Mouse (Mus musculus): ENCODE results near the gene Sdcbp2.

Sdcbp2 gene

DNA sequence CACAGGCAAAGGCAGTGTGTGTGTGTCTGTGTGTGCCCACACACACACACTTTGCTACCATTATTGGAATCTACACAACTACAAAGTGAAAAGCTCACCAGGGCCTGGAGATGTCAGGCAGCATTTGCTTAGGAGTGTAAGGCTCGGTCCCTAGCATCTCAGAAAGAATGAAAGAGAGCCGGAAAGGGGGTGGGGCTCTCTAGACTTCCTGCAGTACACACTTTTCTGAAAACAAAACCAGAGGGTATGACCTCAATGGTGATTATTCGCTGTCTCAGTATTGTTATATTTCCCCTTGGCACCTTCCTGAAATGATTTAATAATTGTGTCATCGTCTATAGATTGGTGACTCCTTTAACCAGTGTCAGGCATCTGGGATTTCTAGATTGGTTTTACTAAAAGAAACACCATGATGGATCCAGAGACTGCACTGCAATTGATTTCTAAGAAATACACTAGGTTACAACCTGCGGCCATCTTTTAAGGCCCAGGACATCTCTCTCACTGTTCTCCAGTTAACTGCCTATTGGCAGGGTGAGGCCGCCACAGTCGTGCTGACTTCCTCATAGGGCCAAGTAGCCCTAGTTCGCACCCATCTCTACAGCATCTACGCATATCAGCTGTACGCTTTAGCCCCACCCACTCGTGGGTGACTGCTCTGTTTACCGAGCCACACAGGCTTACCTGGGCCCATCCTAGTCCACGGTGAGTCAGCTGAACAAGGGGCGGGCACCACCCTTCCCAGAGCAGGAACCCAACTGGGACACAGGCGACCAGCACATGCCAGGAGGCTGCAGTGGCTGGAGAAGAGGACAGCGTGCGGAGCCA lies at the start of gene Sdcbp2:
Sdcbp2 (plus strand) TSS at position 750 of the 828 bp plus-strand sequence.
- no peak for DNase-seq (ENCODE audit: low read depth)

DNA sequence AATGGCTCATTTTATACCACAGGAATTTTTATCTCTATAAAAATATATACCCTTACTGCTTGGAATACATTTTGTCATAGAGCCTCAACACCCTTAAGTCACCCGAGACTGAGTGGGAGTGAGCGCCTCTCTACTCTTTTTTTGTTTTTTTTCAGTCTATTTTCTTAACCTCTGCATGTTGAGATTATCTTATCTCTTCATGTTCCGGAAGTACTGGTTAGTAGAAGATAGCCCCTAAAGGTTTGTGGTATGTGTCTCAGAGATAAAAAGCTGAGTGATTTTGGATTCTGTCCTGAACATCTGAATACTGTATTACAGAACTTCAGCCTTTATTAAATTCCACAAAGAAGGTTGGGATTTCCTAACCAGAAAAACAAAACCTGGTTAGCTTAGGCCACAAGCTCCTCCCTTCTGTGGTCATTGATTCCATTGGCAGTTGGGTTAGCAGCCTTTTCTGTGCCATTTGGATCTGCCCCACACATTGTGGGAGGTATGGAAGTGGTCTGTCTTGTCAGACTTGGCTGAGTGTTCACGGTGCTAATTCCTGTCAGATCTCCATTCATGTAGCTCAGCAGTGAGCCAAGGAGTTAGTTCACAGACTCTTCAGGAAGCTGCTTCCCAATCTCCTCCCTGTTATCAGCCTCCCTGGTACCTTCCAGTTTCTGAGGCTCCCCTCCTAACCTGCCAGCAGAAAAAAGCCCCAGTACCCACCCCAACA lies 47.9 kb upstream of the Sdcbp2 start:
- peak; percentile 89 for DNase-seq (ENCODE audit: low read depth)

DNA sequence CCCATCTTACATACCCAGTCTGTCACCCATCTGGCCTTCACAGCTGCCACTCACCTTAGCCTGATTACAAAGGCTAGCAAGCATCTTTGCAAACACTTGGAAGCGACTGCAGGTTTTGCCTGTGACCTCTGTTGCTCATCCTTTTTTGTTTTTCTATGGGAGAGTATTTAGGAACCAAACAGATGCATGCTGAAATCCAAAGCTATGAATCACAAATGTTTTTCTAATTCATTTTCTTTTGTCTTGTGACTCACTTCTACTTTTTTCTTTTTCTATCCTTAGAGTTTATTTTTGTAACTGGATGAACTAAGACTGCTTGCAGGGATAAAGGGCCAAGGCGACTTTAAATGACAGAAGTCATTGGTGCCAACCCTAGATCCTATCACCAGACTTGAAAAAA lies 46.9 kb upstream of the Sdcbp2 start:
- no peak for DNase-seq (ENCODE audit: low read depth)

DNA sequence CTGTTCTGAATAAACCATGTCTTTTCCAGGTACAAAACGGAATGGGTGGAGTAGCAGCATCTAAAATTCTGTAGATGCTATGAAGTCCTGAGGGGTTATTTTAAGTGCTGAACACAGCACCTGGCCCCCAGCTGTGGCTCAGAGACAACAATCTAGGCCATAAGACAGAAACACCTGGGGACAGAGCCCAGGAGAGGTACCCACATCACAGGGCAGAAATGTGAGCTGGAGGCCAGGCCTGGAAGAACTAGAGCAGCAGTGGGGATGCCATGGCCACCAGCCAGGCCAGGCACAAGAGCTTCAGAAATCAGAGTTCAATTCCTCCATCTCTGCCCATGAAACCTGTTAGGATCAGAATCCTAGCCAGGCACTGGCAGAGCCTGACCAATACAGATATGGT lies 44.4 kb upstream of the Sdcbp2 start:
- no peak for DNase-seq (ENCODE audit: low read depth)

DNA sequence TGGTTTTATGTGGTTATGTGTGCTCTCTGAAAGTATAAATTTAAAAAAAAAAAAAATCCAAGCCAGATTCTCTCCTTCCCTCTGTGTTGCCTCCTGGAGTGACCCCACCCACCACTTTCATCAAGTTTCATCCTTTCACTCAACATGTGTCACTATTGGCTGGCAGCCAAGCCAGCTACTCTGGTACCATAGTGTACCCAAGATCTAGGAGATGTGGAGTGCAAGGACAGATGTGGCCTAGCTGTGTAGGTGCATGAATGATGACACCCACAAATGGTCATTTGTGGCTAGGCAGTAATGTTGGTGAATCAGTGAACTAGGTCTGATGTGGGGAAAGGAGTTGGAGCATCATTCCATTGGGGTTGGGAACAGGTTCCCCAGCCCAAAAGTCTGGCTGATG lies 43.3 kb upstream of the Sdcbp2 start:
- DNase-seq (ENCODE audit: low read depth) = peak; percentile 76

DNA sequence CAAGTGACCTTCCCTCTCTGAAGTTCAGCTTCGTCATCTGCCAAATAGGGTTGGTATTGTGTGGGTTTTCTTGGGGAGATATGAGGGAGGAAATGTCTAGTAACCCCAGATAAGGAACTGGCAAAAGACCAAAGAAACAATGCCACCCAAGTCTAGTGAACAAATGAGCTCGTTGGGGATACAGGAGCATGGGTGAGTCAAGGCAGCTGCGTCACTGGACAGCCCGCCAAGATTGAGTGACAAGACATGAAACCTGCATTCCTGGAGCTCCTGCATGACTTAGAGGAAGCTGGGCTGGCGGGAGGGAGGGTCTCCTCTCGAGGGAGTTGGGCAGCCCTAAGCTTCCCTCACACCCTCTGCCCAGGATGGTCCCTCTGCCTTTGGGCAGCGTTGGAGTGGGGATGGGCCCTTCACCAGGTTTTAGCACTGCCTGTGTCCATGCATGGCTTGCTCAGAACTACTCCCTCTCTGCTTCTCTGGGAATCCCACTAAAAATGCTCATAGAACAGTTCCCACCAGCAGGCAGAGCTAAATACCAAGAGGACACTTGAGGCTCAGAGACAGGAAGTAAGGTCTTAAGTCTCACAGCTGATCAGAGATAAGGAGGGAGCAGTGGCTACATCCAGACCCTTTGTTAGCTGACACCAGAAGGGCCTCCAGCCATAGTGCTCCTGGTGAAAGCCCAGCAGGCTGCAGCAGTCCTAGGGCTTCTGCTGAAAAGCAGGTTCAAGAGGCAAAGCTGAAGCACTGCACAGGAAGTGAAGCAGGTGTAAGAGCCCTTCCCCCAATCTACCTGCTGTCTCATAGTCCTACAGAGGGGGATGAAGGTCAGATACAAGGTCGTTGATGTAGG lies 41.8 kb upstream of the Sdcbp2 start:
- DNase-seq (ENCODE audit: low read depth) = peak; percentile 99

DNA sequence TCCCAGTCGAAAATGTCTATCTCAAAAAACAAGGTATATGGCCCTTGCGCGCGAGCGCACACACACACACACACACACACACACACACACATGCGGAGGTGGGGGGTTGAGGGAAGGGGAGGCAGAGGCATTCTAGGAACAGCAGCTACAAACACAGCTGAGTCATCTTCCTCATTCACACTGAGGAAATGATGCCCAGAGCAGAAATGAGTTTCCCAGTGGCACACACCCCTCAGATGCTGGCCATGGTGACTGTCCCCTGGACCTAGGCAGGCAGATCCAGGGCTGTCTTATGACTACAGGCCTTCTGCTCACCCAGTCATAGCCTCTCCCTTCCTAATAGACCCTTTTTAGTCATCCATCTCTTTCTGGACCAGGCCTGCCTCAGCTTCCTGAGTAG lies 38.8 kb upstream of the Sdcbp2 start:
- DNase-seq (ENCODE audit: low read depth) = peak; percentile 81

DNA sequence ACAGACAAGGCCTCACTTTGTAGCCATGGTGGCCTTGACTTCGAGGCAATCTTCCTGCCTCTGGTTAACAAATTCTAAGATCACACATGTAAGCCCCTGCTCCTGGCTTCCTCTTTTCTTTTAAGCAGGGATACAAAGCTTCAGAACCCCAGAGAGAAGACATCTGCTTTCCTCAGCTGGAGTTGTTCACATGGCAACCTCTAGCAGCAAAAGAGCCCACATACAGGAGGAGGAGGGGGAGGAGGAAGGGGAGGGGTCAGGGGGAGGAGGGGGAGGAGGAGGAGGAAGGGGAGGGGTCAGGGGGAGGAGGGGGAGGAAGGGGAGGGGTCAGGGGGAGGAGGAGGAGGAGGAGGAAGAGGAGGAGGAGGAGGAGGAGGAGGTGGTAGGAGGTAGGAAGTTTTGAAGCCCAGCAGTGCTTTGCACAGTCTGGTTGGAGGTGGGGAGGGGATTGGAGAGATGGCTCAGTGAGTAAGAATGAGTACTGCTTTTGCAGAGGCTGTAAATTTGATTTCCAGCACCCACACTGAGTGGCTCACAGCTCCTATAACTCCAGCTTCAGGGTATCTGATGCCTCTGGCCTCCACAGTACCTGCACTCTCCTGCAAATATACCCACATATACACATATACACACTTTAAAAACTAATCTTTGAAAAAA lies 36.3 kb upstream of the Sdcbp2 start:
- DNase-seq (ENCODE audit: low read depth) = peak; percentile 89

DNA sequence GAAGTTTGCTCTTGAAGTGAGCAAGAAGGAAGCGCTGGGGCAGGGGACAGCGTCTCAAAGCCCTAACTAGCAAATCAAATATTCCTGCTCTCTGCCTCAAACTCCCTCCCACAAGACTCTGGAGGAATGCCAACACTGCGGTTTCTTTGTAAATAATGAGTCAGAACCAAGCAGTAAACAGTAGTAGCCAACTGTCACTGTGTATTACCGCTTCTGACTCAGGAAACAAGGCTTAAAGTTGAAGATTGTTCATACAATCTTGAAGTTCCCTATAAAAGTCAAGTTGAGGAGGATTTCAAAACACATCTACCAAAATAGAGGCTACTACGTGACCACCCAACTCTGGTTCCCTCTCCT lies 35.8 kb upstream of the Sdcbp2 start:
- peak; percentile 97 for DNase-seq (ENCODE audit: low read depth)

DNA sequence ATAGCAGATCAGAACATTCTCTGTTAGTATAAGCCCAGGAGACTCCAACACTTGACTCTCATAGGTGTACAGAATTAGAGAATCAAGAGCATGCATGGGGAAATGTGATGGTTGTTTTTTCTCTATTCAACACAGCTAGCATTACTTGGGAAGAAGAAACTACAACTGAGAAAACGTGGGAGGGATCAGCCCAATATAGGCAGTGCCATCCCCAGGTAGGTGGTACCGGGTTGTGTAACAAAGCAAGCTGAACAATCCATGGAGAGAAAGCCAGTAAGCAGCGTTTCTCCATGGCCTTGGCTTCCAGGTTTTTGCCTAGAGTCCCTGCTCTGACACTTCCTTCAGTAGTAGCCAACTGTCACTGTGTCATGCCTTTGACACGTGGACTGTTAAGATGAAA lies 33.8 kb upstream of the Sdcbp2 start:
- no peak for DNase-seq (ENCODE audit: low read depth)

DNA sequence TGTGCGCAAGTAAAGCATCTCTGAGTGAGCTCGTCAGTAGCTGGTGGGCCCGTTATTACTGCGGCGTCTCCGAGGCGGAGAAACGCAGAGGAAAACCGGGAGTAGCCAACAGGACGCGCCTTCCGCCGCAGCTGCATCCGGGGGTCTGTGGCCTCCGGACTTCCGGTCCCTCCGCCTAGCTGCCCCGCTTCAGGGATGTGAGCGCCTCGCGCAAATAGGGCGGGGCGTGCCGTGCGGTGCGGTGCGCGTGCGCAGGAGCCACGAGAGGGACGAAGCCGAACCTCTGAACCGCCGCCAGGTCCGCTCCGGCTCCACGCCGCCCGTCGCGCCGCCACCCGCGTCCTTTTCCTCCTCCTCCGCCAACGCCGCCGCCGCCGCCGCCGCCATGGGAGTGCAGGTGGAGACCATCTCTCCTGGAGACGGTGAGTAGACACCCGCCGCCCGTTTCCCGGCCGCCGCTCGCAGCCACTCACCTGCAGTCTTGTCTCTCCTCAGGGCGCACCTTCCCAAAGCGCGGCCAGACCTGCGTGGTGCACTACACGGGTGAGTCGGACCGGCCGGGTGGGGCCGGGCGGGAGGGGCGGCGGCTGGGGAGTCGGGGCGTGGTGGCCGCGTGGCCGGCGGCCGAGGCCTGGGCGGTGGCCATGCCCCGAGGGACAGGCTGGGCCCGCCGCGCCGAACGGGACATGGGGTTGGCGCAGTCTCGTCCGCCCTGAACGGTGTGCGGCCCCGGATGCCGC lies 29.9 kb upstream of the Sdcbp2 start, which contains the start of gene Fkbp1a:
Fkbp1a (plus strand) TSS at position 161 of the 740 bp plus-strand sequence.
- peak; percentile 91 for DNase-seq (ENCODE audit: low read depth)

DNA sequence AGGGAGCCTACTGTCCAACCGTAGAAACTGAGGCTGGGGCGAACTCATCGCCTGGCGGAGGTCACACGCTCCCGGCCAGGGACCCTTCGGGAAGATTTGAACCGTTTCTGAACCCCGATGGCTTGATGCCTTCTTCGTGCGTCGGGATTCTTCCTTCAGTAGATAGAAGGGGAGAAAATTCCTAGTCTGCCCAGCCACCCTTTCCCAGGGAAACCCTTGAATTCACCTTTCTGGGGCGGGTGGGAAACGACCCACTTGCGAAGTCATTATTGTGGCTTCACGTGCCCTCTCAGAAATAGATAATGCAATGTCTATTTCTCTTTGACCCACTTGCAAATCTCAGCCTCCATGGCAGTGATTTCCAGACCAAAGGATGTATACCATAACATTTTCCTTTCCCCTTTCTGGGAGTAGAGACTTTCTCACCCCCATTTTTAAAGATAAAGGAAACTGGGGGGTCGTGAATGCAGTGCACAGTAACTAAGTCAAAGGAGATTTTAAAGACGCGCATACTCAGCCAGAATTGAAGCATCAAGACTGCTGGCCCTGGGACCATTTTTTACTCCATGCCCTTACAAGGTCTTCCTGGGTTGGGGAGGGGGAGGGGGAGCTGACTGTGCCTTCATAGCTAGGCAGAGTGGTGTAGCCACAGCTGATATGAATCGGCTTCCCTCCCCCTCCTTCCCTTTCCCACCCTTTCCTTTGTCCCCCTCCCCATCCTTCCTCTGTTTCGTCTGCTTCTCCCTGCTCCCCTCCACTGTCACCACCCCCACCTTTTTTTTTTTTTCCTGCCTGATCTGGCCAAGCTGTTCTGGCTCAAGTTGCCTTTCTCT lies 29.1 kb upstream of the Sdcbp2 start:
- DNase-seq (ENCODE audit: low read depth) = peak; percentile 88

DNA sequence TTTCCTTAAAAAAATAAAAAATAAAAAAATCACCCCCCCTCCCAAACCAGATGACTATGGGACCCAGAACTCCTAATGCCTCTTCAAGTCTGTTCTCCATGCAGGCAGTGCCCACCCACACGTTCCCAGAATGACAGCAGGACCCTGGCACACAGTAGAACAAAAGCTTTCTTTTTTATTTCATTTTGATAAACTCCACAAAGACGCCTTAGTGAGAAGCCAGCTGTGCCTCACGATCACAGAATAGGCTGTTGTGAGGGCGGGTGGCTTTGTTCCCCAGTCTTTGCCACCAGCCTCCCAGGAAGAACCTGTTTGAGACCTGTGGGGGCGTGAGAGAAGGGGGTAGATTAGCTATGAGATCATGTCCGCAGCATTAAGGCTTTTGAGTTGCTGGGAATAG lies 27.7 kb upstream of the Sdcbp2 start:
- no peak for DNase-seq (ENCODE audit: low read depth)

DNA sequence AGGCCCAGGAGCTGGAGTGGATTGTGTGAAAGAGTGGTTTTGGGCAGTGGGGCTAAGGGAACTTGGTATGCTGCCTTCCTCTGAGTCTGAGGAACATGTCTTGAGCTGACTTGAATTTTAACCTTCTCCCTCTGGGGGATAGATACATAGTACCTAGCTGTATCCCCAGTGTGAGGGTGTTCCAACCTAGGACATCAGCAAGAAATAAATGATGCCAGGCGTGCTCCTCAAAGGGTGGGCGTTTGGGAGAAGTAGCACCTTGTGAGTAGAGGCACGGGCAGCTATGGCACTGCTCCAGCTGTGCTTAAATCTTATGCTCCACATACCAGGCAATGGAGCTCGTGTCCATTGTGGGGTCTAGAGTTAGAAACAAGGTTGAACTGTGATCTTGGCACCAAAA lies 25.9 kb upstream of the Sdcbp2 start:
- no peak for DNase-seq (ENCODE audit: low read depth)

DNA sequence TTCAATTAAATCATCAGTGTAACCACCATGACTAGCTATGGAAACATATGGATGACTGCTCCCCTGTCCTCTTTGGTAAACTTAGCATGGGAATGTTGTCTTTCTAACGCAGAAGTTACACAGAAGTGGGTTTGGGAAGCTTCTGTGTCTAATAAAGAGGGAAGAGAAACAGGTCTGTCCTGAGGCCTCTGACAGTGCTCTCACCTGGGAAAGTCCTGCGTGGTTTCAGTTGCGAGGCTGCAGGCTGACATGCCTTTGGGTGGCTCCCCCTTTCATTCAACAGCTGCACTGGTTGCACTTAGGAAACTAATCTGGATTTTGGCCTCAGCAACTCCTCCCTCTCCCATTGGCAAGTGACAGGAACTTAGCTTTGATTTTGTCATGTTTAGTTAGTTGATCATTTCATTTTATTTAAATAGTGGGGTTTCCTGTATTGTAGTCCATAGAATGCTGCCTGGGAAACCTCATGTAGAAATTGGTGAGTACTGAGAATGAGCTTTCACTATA lies 22.8 kb upstream of the Sdcbp2 start:
- no peak for DNase-seq (ENCODE audit: low read depth)

DNA sequence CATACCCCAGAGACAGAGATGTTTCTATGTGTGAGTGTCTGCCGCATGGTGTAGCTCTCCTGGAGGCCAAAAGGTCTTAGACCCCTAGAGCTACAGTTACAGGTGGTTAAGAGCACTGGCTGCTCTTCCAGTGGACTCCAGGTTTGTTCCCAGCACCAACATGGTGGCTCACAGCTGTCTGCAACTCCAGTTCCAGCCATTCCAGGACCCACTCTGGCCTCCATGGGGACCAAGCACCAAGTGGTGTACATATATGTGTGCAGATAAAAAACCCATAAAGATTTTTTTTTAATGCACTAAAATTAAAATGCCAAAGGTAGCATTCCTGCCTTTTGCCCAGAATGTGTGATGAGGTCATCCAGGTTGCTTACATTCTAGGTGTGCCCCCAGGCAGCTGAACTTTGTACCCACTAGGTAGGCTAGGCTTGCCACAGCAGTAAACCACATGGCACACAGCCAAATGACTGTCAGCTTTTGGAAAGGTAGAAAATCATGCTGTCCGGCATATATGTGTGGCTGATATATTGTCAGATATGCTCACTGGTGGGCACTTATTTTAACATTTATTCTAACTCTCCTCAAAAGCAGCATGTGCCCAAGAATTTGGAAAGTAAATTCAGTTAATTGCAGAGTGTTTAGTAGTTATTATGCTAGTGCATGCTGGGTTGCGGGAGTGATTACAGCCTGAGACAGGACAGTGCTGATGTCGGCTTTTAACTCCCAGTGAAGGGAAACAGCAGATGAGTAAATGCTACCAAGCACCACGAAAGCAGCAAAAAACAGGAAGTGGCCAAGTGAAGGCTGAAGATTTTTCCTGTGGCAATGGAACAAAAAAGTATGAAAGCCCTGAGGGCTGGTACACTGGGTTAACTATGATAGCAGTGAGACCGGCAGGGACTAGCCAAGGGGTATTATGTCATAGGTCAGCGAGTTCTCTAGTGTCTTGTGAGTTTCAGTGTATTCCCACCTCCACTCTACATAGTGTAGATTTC lies 9.2 kb upstream of the Sdcbp2 start:
- DNase-seq (ENCODE audit: low read depth) = peak; percentile 69

DNA sequence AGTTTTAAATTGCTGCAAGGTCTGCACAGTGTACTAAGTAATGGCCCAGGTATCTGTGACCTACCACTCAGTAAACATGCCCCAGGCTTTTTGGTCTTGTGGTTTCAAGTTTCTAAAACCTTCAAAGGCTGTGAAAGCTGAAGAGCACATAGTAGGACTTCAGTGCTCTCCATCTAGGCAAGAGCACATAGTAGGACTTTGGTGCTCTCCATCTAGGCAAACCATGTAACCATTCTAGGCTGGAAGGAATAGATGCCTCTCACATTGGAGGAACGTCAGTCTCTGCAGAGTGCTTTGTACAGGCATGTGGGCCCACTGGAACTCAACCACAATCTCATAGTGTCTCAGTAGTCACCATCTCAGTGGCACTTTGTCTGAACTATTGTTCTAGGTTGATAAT lies 8.4 kb upstream of the Sdcbp2 start:
- no peak for DNase-seq (ENCODE audit: low read depth)

DNA sequence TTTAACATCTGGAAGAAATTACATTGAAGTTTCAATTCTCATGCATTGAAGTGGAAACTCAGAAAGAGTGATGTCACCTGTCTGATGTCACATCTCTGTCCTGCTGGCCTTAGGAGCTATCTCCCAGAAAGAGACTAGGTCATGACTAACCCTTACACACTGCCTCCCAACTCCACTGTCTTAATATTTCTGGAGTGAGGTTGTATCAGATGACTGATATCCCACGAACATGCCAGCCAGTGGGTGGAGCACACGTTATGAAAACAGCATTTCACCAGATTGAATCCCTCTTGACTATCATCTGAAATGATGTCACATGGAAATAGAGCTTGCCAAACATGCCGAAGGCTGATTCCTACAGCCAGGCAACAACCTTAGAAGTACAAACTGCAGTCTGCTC lies 7.4 kb upstream of the Sdcbp2 start:
- no peak for DNase-seq (ENCODE audit: low read depth)

DNA sequence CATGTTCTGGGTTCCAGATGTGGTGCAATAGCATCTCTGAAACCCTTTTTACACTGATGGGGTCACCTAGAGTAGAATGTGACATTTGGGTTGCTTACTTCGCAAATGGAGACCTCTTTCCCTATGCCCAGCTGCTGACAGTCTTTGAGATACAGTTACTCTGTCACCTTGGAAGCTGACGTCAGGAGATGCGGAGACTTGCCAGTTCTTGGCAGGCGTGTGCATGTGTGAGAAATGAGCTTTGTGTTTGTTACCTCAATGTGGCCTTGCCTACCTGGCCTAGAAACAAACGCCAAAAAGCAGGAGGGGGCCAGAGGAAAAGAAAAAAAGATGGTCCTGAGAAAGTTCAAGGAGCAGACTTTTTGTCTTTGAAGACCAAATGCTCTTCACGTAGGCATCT lies 5.6 kb upstream of the Sdcbp2 start:
- DNase-seq (ENCODE audit: low read depth) = no peak

Data from 416B (cell line).